Mouse (Mus musculus): Measurements from ENCODE around the gene Cpeb3. TPM values are rescaled to one million over a fixed set of nuclear protein-coding genes. Genes with fewer than 3 reads are reported as not detected.

Cpeb3 gene
- polyA plus RNA-seq, 1 experiment from 2014 or later = 1.3 TPM

GRCm38 (mm10) chr19:37100689-37101088 is 107.7 kb downstream of the Cpeb3 start:
- Histone ChIP-seq H3K9ac (replicated peaks; ENCODE audit: low read length) (no peak overlapping the region), H3K27me3 (ENCODE audit: insufficient read depth, low read length) (no peaks in the 10 kb centered on the region), H3K4me1 (ENCODE audit: insufficient read depth, low read length) (no peaks in the 10 kb centered on the region), H3K4me3 (ENCODE audit: low read length) (no peak overlapping the region), H3K4me2 (replicated peaks; ENCODE audit: low read depth, low read length) (no peak overlapping the region), H3K9me3 (ENCODE audit: low read length) (no peaks in the 10 kb centered on the region), H3K36me3 (ENCODE audit: insufficient read depth, low read length) (no peaks in the 10 kb centered on the region), H3K27ac (ENCODE audit: low read length) (no peak overlapping the region)
- 85% methylated on average over 2 of the region's 2 CpGs for WGBS
- ATAC-seq (ENCODE audit: low FRiP score, low TSS enrichment) = no peak

- ATAC-seq (ENCODE audit: low FRiP score, low TSS enrichment) = no peak
- no peak overlapping the region for H3K27ac ChIP-seq (ENCODE audit: low read length)
- no peaks in the 10 kb centered on the region for H3K27me3 ChIP-seq (ENCODE audit: insufficient read depth, low read length)
- no peak overlapping the region for H3K4me2 ChIP-seq (replicated peaks; ENCODE audit: low read depth, low read length)
- 76% methylated on average over 4 of the region's 4 CpGs for WGBS
- H3K4me1 ChIP-seq (ENCODE audit: insufficient read depth, low read length) = no peaks in the 10 kb centered on the region
- H3K9me3 ChIP-seq (ENCODE audit: low read length) = no peaks in the 10 kb centered on the region
- H3K4me3 ChIP-seq (ENCODE audit: low read length) = no peak overlapping the region
- H3K36me3 ChIP-seq (ENCODE audit: insufficient read depth, low read length) = no peaks in the 10 kb centered on the region
- H3K9ac ChIP-seq (replicated peaks; ENCODE audit: low read length) = no peak overlapping the region
Measured at GRCm38 (mm10) chr19:37095666-37096330, 112.6 kb downstream of the Cpeb3 start.

GRCm38 (mm10) chr19:37093181-37093580 is 115.2 kb downstream of the Cpeb3 start:
- 92% methylated on average over 3 of the region's 3 CpGs for WGBS
- H3K27me3 ChIP-seq (ENCODE audit: insufficient read depth, low read length) = no peaks in the 10 kb centered on the region
- H3K4me3 ChIP-seq (ENCODE audit: low read length) = no peak overlapping the region
- no peak overlapping the region for H3K4me2 ChIP-seq (replicated peaks; ENCODE audit: low read depth, low read length)
- no peaks in the 10 kb centered on the region for H3K36me3 ChIP-seq (ENCODE audit: insufficient read depth, low read length)
- no peaks in the 10 kb centered on the region for H3K9me3 ChIP-seq (ENCODE audit: low read length)
- H3K27ac ChIP-seq (ENCODE audit: low read length) = no peak overlapping the region
- H3K4me1 ChIP-seq (ENCODE audit: insufficient read depth, low read length) = no peaks in the 10 kb centered on the region
- no peak overlapping the region for H3K9ac ChIP-seq (replicated peaks; ENCODE audit: low read length)
- ATAC-seq (ENCODE audit: low FRiP score, low TSS enrichment) = no peak

GRCm38 (mm10) chr19:37090146-37091061 is 118.0 kb downstream of the Cpeb3 start:
- Histone ChIP-seq H3K4me2 (replicated peaks; ENCODE audit: low read depth, low read length) (no peak overlapping the region), H3K4me1 (ENCODE audit: insufficient read depth, low read length) (no peaks in the 10 kb centered on the region), H3K9ac (replicated peaks; ENCODE audit: low read length) (no peak overlapping the region), H3K36me3 (ENCODE audit: insufficient read depth, low read length) (no peaks in the 10 kb centered on the region), H3K27me3 (ENCODE audit: insufficient read depth, low read length) (no peaks in the 10 kb centered on the region), H3K9me3 (ENCODE audit: low read length) (no peaks in the 10 kb centered on the region), H3K4me3 (ENCODE audit: low read length) (no peak overlapping the region), H3K27ac (ENCODE audit: low read length) (no peak overlapping the region)
- WGBS = 39% methylated on average over 8 of the region's 8 CpGs
- ATAC-seq (ENCODE audit: low FRiP score, low TSS enrichment) = no peak

GRCm38 (mm10) chr19:37088043-37088748 is 120.2 kb downstream of the Cpeb3 start:
- no peaks in the 10 kb centered on the region for H3K36me3 ChIP-seq (ENCODE audit: insufficient read depth, low read length)
- no peak for ATAC-seq (ENCODE audit: low FRiP score, low TSS enrichment)

GRCm38 (mm10) chr19:37084546-37084945 is 123.9 kb downstream of the Cpeb3 start:
- Histone ChIP-seq H3K4me2 (replicated peaks; ENCODE audit: low read depth, low read length) (no peak overlapping the region), H3K27ac (ENCODE audit: low read length) (no peak overlapping the region), H3K9me3 (ENCODE audit: low read length) (no peaks in the 10 kb centered on the region), H3K9ac (replicated peaks; ENCODE audit: low read length) (no peak overlapping the region), H3K4me1 (ENCODE audit: insufficient read depth, low read length) (no peaks in the 10 kb centered on the region), H3K27me3 (ENCODE audit: insufficient read depth, low read length) (no peaks in the 10 kb centered on the region), H3K4me3 (ENCODE audit: low read length) (no peak overlapping the region), H3K36me3 (ENCODE audit: insufficient read depth, low read length) (no peaks in the 10 kb centered on the region)
- WGBS = 66% methylated on average over 3 of the region's 3 CpGs
- ATAC-seq (ENCODE audit: low FRiP score, low TSS enrichment) = no peak

More at GRCm38 (mm10) chr19:37088043-37088748, 120.2 kb downstream of the Cpeb3 start:
- H3K27ac ChIP-seq (ENCODE audit: low read length) = no peak overlapping the region
- H3K4me3 ChIP-seq (ENCODE audit: low read length) = no peak overlapping the region
- H3K27me3 ChIP-seq (ENCODE audit: insufficient read depth, low read length) = no peaks in the 10 kb centered on the region
- H3K4me1 ChIP-seq (ENCODE audit: insufficient read depth, low read length) = no peaks in the 10 kb centered on the region
- no peaks in the 10 kb centered on the region for H3K9me3 ChIP-seq (ENCODE audit: low read length)
- WGBS = 90% methylated on average over 8 of the region's 8 CpGs
- H3K4me2 ChIP-seq (replicated peaks; ENCODE audit: low read depth, low read length) = no peak overlapping the region
- H3K9ac ChIP-seq (replicated peaks; ENCODE audit: low read length) = no peak overlapping the region

- Histone ChIP-seq H3K4me2 (replicated peaks; ENCODE audit: low read depth, low read length) (no peak overlapping the region), H3K4me1 (ENCODE audit: insufficient read depth, low read length) (no peaks in the 10 kb centered on the region), H3K4me3 (ENCODE audit: low read length) (no peak overlapping the region), H3K27ac (ENCODE audit: low read length) (no peak overlapping the region), H3K27me3 (ENCODE audit: insufficient read depth, low read length) (no peaks in the 10 kb centered on the region), H3K9ac (replicated peaks; ENCODE audit: low read length) (no peak overlapping the region), H3K9me3 (ENCODE audit: low read length) (no peaks in the 10 kb centered on the region), H3K36me3 (ENCODE audit: insufficient read depth, low read length) (no peaks in the 10 kb centered on the region)
- 68% methylated on average over 6 of the region's 6 CpGs for WGBS
- ATAC-seq (ENCODE audit: low FRiP score, low TSS enrichment) = no peak
Measured at GRCm38 (mm10) chr19:37081467-37081866, 126.9 kb downstream of the Cpeb3 start.

- ATAC-seq (ENCODE audit: low FRiP score, low TSS enrichment) = no peak
- H3K4me1 ChIP-seq (ENCODE audit: insufficient read depth, low read length) = no peaks in the 10 kb centered on the region
- H3K27ac ChIP-seq (ENCODE audit: low read length) = no peak overlapping the region
- 85% methylated on average over 6 of the region's 6 CpGs for WGBS
- H3K4me3 ChIP-seq (ENCODE audit: low read length) = no peak overlapping the region
- no peak overlapping the region for H3K9ac ChIP-seq (replicated peaks; ENCODE audit: low read length)
- no peak overlapping the region for H3K4me2 ChIP-seq (replicated peaks; ENCODE audit: low read depth, low read length)
- H3K36me3 ChIP-seq (ENCODE audit: insufficient read depth, low read length) = no peaks in the 10 kb centered on the region
- no peaks in the 10 kb centered on the region for H3K27me3 ChIP-seq (ENCODE audit: insufficient read depth, low read length)
- no peaks in the 10 kb centered on the region for H3K9me3 ChIP-seq (ENCODE audit: low read length)
Measured at GRCm38 (mm10) chr19:37079151-37079550, 129.2 kb downstream of the Cpeb3 start.

- Histone ChIP-seq H3K27me3 (ENCODE audit: insufficient read depth, low read length) (no peaks in the 10 kb centered on the region), H3K4me2 (replicated peaks; ENCODE audit: low read depth, low read length) (no peak overlapping the region), H3K9me3 (ENCODE audit: low read length) (no peaks in the 10 kb centered on the region), H3K4me1 (ENCODE audit: insufficient read depth, low read length) (no peaks in the 10 kb centered on the region), H3K9ac (replicated peaks; ENCODE audit: low read length) (no peak overlapping the region), H3K36me3 (ENCODE audit: insufficient read depth, low read length) (no peaks in the 10 kb centered on the region), H3K4me3 (ENCODE audit: low read length) (no peak overlapping the region), H3K27ac (ENCODE audit: low read length) (no peak overlapping the region)
- no peak for ATAC-seq (ENCODE audit: low FRiP score, low TSS enrichment)
- 88% methylated on average over 1 of the region's 1 CpGs for WGBS
Measured at GRCm38 (mm10) chr19:37078571-37078970, 129.8 kb downstream of the Cpeb3 start.

Measured in kidney, embryonic 16.5 days (tissue).